Mouse (Mus musculus): ENCODE data around the gene Irgm1.
"Not testable (repeated sequence)": the region's sequence is repeated elsewhere in the genome, so short reads cannot be mapped to it uniquely, and the experiment has no call there.

Gene Irgm1

GRCm38 (mm10) chr11:48833078-48833730 lies 38.3 kb downstream of the Irgm1 start:
- no peak for DNase-seq (ENCODE audit: low spot score in 2 of 2)

GRCm38 (mm10) chr11:48831273-48831672 lies 40.2 kb downstream of the Irgm1 start:
- DNase-seq (ENCODE audit: low spot score in 2 of 2): no peak

GRCm38 (mm10) chr11:48830279-48830678 lies 41.2 kb downstream of the Irgm1 start:
- DNase-seq (ENCODE audit: low spot score in 2 of 2): no peak

GRCm38 (mm10) chr11:48827926-48828325 lies 43.6 kb downstream of the Irgm1 start:
- no peak for DNase-seq (ENCODE audit: low spot score in 2 of 2)

- DNase-seq (ENCODE audit: low spot score in 2 of 2): no peak
Measured at GRCm38 (mm10) chr11:48826752-48827096, 44.8 kb downstream of the Irgm1 start.

GRCm38 (mm10) chr11:48825979-48826751 lies 45.3 kb downstream of the Irgm1 start, which contains the start of the genes Trim7 and Gm12184:
Gene Trim7 (plus strand): TSS chr11:48826140.
Gene Gm12184 (minus strand): TSS chr11:48826655.
- not testable (repeated sequence) for DNase-seq (ENCODE audit: low spot score in 2 of 2)

GRCm38 (mm10) chr11:48824311-48824830 lies 47.1 kb downstream of the Irgm1 start:
- DNase-seq (ENCODE audit: low spot score in 2 of 2): no peak

GRCm38 (mm10) chr11:48823536-48823972 lies 47.9 kb downstream of the Irgm1 start:
- DNase-seq (ENCODE audit: low spot score in 2 of 2): peak; percentile 74 to 87

- DNase-seq (ENCODE audit: low spot score in 2 of 2): no peak
Measured at GRCm38 (mm10) chr11:48822768-48823512, 48.5 kb downstream of the Irgm1 start.

- DNase-seq (ENCODE audit: low spot score in 2 of 2): not testable (repeated sequence)
Measured at GRCm38 (mm10) chr11:48821299-48821698, 50.2 kb downstream of the Irgm1 start.

- DNase-seq (ENCODE audit: low spot score in 2 of 2): no peak
Measured at GRCm38 (mm10) chr11:48820308-48820674, 51.2 kb downstream of the Irgm1 start.

GRCm38 (mm10) chr11:48819614-48820307 lies 51.7 kb downstream of the Irgm1 start:
- DNase-seq (ENCODE audit: low spot score in 2 of 2): no peak

- peak; percentile 86 to 93 for DNase-seq (ENCODE audit: low spot score in 2 of 2)
Measured at GRCm38 (mm10) chr11:48818346-48818745, 53.1 kb downstream of the Irgm1 start.

GRCm38 (mm10) chr11:48817794-48818193 lies 53.7 kb downstream of the Irgm1 start:
- DNase-seq (ENCODE audit: low spot score in 2 of 2): no peak

- peak; percentile 100 for DNase-seq (ENCODE audit: low spot score in 2 of 2)
Measured at GRCm38 (mm10) chr11:48816800-48817665, 54.5 kb downstream of the Irgm1 start, which contains the start of gene Trim41. Gene Trim41 (minus strand): TSS chr11:48817353.

- peak; percentile 38 to 80 for DNase-seq (ENCODE audit: low spot score in 2 of 2)
Measured at GRCm38 (mm10) chr11:48816281-48816781, 55.2 kb downstream of the Irgm1 start.

- no peak for DNase-seq (ENCODE audit: low spot score in 2 of 2)
Measured at GRCm38 (mm10) chr11:48815851-48816250, 55.6 kb downstream of the Irgm1 start.

GRCm38 (mm10) chr11:48813782-48814181 lies 57.7 kb downstream of the Irgm1 start:
- no peak for DNase-seq (ENCODE audit: low spot score in 2 of 2)

Measured in spleen, postnatal 4 days (tissue).